Mouse (Mus musculus) small intestine, adult 2 months (tissue): ENCODE results near the gene Bak1.
A peak's percentile ranks its signal among the peaks of the same experiment; 100 is the strongest.

Source experiments
- CTCF ChIP-seq: fragments of 200-500 bp; IDR thresholded peaks from 2 replicates; pipeline ENCODE4 v1.5.1; 2012; ENCODE audit warnings: low read depth, mild to moderate bottlenecking, control low read depth, inconsistent platforms, low read length, moderate library complexity, mixed read lengths; ENCODE audit not compliant: insufficient replicate concordance, insufficient read length; ENCODE audit errors: extremely low read depth
- POLR2A ChIP-seq: fragments of 200-500 bp; IDR thresholded peaks from 2 replicates; pipeline ENCODE4 v1.6.1; 2012; ENCODE audit warnings: low read depth, mild to moderate bottlenecking, control low read depth, inconsistent platforms, low read length, moderate library complexity

DNA sequence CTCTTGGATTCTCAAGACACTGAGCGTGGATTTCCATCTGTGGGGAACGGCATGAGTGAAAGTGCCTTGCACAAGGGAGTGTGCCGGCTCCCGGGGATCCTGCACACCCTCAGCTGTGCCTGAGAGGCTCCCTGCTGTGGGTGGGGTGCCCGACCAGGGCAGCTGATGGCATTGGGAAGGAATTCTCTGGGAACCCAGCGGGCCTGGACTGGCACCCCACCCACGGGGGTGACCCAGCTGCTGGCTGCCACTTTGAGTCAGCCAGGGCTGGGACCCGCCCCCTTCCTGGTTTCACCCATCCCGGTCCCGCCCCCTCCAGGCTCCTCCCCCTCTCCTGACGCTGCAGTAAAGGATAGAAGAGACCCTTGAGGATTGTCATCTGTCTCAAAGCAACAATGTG, 22.7 kb upstream of the Bak1 start:
- TF ChIP-seq CTCF (no peak), POLR2A (peak; percentile 29; the same call in 1 of the 2 replicates)
